In genomic region chr19:53123301-53123700, GRCm38 (mm10) we compare ENCODE assay signal across 20 mouse cellular contexts. TPM values are rescaled to one million over a fixed set of nuclear protein-coding genes. Genes with fewer than 3 reads are reported as not detected.
DNase-seq lines count a peak whose midpoint lies in the region; ATAC-seq lines count a peak whose summit lies in the region.
"Had no signal": no experiment of that assay in that cellular context is flagged by ENCODE, and none has a peak within 500 bp of the region (broad histone marks: within the 10 kb centered on the region; RNA-seq: fewer than 3 reads in every experiment).

No protein-coding gene starts in this region.

- H3K9me3 ChIP-seq in heart, embryonic 10.5 days: no peaks in the 10 kb centered on the region
- no peaks in the 10 kb centered on the region for H3K9me3 ChIP-seq in intestine, embryonic 14.5 days (ENCODE audit: control insufficient read depth, low read length)
- peaks cover 4% of the 10 kb centered on the region; the same call in 1 of the 2 replicates for H3K9me3 ChIP-seq in intestine, embryonic 16.5 days (ENCODE audit: control insufficient read depth, low read length)
- H3K9me3 ChIP-seq in kidney, embryonic 16.5 days (ENCODE audit: low read length): no peaks in the 10 kb centered on the region
- H3K9me3 ChIP-seq: forebrain, embryonic 10.5 days; hindbrain, embryonic 15.5 days; limb, embryonic 12.5 days; liver, embryonic 13.5 days; lung, embryonic 15.5 days; neural tube, embryonic 12.5 days had no signal

- DNase-seq in heart, embryonic 10.5 days (ENCODE audit: low spot score): no peak
- no peak for DNase-seq in heart, adult 8-10 months (ENCODE audit: low spot score)
- DNase-seq in intestine, embryonic 14.5 days (ENCODE audit: low spot score): peak; percentile 42
- DNase-seq in yolk sac, embryonic 10.5 days (ENCODE audit: low spot score): peak; percentile 40
- DNase-seq: cerebellum, adult 2 months; cerebellum, postnatal 36 days; liver, embryonic 13.5 days; lung, postnatal 4 days; right cerebral cortex, postnatal 4 days; thymus, adult 2 months had no signal

- H3K9ac ChIP-seq in intestine, embryonic 14.5 days (ENCODE audit: low read length): no peak overlapping the region
- no peak overlapping the region for H3K9ac ChIP-seq in intestine, embryonic 16.5 days (ENCODE audit: low read depth, low read length)
- H3K9ac ChIP-seq in kidney, embryonic 16.5 days (replicated peaks; ENCODE audit: low read length): no peak overlapping the region
- H3K9ac ChIP-seq: hindbrain, embryonic 15.5 days; limb, embryonic 12.5 days; liver, embryonic 13.5 days; lung, embryonic 15.5 days; neural tube, embryonic 12.5 days had no signal

- H3K27ac ChIP-seq in heart, embryonic 10.5 days: peak overlapping the region; percentile 78
- no peak overlapping the region for H3K27ac ChIP-seq in intestine, embryonic 14.5 days (ENCODE audit: low read depth)
- no peak overlapping the region for H3K27ac ChIP-seq in intestine, embryonic 16.5 days (ENCODE audit: low read length)
- H3K27ac ChIP-seq in kidney, embryonic 16.5 days (ENCODE audit: low read length): peak overlapping the region; percentile 7
- H3K27ac ChIP-seq: forebrain, embryonic 10.5 days; hindbrain, embryonic 15.5 days; limb, embryonic 12.5 days; liver, embryonic 13.5 days; lung, embryonic 15.5 days; neural tube, embryonic 12.5 days had no signal

- H3K36me3 ChIP-seq in heart, embryonic 10.5 days: no peaks in the 10 kb centered on the region
- no peaks in the 10 kb centered on the region for H3K36me3 ChIP-seq in intestine, embryonic 14.5 days (ENCODE audit: control insufficient read depth, insufficient read depth, low read length)
- no peaks in the 10 kb centered on the region for H3K36me3 ChIP-seq in intestine, embryonic 16.5 days (ENCODE audit: control insufficient read depth, insufficient read depth, low read length)
- no peaks in the 10 kb centered on the region for H3K36me3 ChIP-seq in kidney, embryonic 16.5 days (ENCODE audit: insufficient read depth, low read length)
- H3K36me3 ChIP-seq: forebrain, embryonic 10.5 days; hindbrain, embryonic 15.5 days; limb, embryonic 12.5 days; liver, embryonic 13.5 days; lung, embryonic 15.5 days; neural tube, embryonic 12.5 days had no signal

- H3K27me3 ChIP-seq in heart, embryonic 10.5 days (ENCODE audit: insufficient read depth, poor library complexity, severe bottlenecking): no peaks in the 10 kb centered on the region
- H3K27me3 ChIP-seq in intestine, embryonic 14.5 days (replicated peaks; ENCODE audit: control insufficient read depth, insufficient read depth, low read length): no peaks in the 10 kb centered on the region
- H3K27me3 ChIP-seq in intestine, embryonic 16.5 days (replicated peaks; ENCODE audit: control insufficient read depth, insufficient read depth, low read length): no peaks in the 10 kb centered on the region
- H3K27me3 ChIP-seq in kidney, embryonic 16.5 days (ENCODE audit: insufficient read depth, low read length): no peaks in the 10 kb centered on the region
- H3K27me3 ChIP-seq: hindbrain, embryonic 15.5 days; liver, embryonic 13.5 days; lung, embryonic 15.5 days; neural tube, embryonic 12.5 days had no signal

- peaks cover 28% of the 10 kb centered on the region; the same call in 1 of the 2 replicates for H3K4me1 ChIP-seq in heart, embryonic 10.5 days
- peaks cover under 1% of the 10 kb centered on the region for H3K4me1 ChIP-seq in intestine, embryonic 14.5 days (replicated peaks; ENCODE audit: control insufficient read depth, insufficient read depth, low read length)
- no peaks in the 10 kb centered on the region; the same call in 1 of the 2 replicates for H3K4me1 ChIP-seq in intestine, embryonic 16.5 days (ENCODE audit: control insufficient read depth, insufficient read depth, low read length)
- peaks cover 13% of the 10 kb centered on the region for H3K4me1 ChIP-seq in kidney, embryonic 16.5 days (ENCODE audit: insufficient read depth, low read length)
- H3K4me1 ChIP-seq: hindbrain, embryonic 15.5 days; neural tube, embryonic 12.5 days had no signal

- ATAC-seq in intestine, embryonic 14.5 days (replicated peaks; ENCODE audit: low FRiP score, low TSS enrichment, low read depth): no peak
- ATAC-seq in intestine, embryonic 16.5 days: no peak
- ATAC-seq in kidney, embryonic 16.5 days (ENCODE audit: low FRiP score, low TSS enrichment): no peak
- ATAC-seq in monocyte, adult 5-6 weeks (replicated peaks; ENCODE audit: insufficient number of reproducible peaks, low FRiP score, low TSS enrichment, poor library complexity, severe bottlenecking): no peak
- ATAC-seq: intestine, postnatal 0 days had no signal

- H3K4me2 ChIP-seq in intestine, embryonic 14.5 days (ENCODE audit: low read length): no peak overlapping the region
- no peak overlapping the region for H3K4me2 ChIP-seq in intestine, embryonic 16.5 days (ENCODE audit: low read depth, low read length)
- no peak overlapping the region for H3K4me2 ChIP-seq in kidney, embryonic 16.5 days (replicated peaks; ENCODE audit: low read depth, low read length)
- H3K4me2 ChIP-seq: hindbrain, embryonic 15.5 days; limb, embryonic 12.5 days; liver, embryonic 13.5 days; lung, embryonic 15.5 days; midbrain, embryonic 11.5 days; neural tube, embryonic 12.5 days had no signal

- H3K4me3 ChIP-seq in heart, embryonic 10.5 days: no peak overlapping the region
- no peak overlapping the region for H3K4me3 ChIP-seq in intestine, embryonic 14.5 days (ENCODE audit: low read depth, low read length)
- no peak overlapping the region for H3K4me3 ChIP-seq in intestine, embryonic 16.5 days (ENCODE audit: low read length)
- no peak overlapping the region for H3K4me3 ChIP-seq in kidney, embryonic 16.5 days (ENCODE audit: low read length)
- H3K4me3 ChIP-seq: forebrain, embryonic 10.5 days; hindbrain, embryonic 15.5 days; limb, embryonic 12.5 days; liver, embryonic 13.5 days; lung, embryonic 15.5 days; neural tube, embryonic 12.5 days had no signal

- WGBS in heart, embryonic 10.5 days: 44% methylated on average over 5 of the region's 5 CpGs
- 66% methylated on average over 5 of the region's 5 CpGs for WGBS in intestine, embryonic 14.5 days
- 55% methylated on average over 5 of the region's 5 CpGs for WGBS in intestine, embryonic 16.5 days
- WGBS in kidney, embryonic 16.5 days: 39% methylated on average over 5 of the region's 5 CpGs

RNA-seq across cellular contexts. Expression of gene Add3, which starts 16.9 kb away (rescaled TPM):
- 128 and 173 TPM in 2 replicates for polyA plus RNA-seq in heart, embryonic 10.5 days (2016; fragmentation: Nextera tagmentation; extraction: Ambion mirVana)
- total RNA-seq in heart, adult 8-10 months (2022): 10 to 100 TPM; 35.7 to 51.4 (median 39.9) TPM
- 115 and 120 TPM in 2 replicates for polyA plus RNA-seq in intestine, embryonic 14.5 days (2014; fragmentation: Nextera tagmentation; extraction: Ambion mirVana)
- 120 and 121 TPM in 2 replicates for polyA plus RNA-seq in intestine, embryonic 16.5 days (2015; fragmentation: Nextera tagmentation; extraction: Ambion mirVana)
- 85.1 and 87.0 TPM in 2 replicates for polyA plus RNA-seq in kidney, embryonic 16.5 days (2015; fragmentation: Nextera tagmentation; extraction: Ambion mirVana)
- total RNA-seq in monocyte, adult 5-6 weeks (2017): 301 to 321 TPM (median 307 TPM) in 3 replicates

Comparison
In these comparisons a context has a peak if more than half of its experiments do, and no peak if none do; other contexts are left out.
1. DNase-seq: peak in intestine, embryonic 14.5 days (single experiment) and yolk sac, embryonic 10.5 days (single experiment); none in heart, embryonic 10.5 days (single experiment) and heart, adult 8-10 months (single experiment).
2. H3K27ac ChIP-seq: peak in heart, embryonic 10.5 days (single experiment) and kidney, embryonic 16.5 days (single experiment); none in intestine, embryonic 14.5 days (single experiment) and intestine, embryonic 16.5 days (single experiment).